Mouse (Mus musculus) WW6 (cell line): ENCODE results near the gene Bmt2.
A peak's percentile ranks its signal among the peaks of the same experiment; 100 is the strongest.

Experiments
- DNase-seq: peaks from one replicate; pipeline ENCODE4 v3.0.0-alpha.2; 2013; ENCODE audit warnings: low read depth, low spot score

Gene Bmt2

DNA sequence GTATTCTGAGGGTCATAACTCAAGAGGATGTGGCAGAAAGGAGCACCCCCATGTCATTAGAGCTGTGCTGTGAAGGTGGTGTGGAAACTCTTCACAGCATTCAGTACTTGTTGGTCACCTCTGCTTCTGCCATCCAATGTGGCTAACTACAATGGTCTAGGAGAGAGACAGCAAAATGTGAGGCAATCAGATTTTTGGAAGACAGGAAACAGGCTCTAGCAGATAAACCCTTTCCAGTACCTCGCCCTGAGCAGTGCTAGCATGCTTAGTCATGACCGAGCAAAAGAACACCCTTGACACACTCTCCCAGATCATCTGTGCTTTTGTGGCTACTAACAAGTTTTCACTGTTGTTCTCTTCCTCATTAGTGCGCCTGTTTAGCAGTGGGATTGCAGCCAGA, 60.7 kb downstream of the Bmt2 start:
- no peak for DNase-seq

DNA sequence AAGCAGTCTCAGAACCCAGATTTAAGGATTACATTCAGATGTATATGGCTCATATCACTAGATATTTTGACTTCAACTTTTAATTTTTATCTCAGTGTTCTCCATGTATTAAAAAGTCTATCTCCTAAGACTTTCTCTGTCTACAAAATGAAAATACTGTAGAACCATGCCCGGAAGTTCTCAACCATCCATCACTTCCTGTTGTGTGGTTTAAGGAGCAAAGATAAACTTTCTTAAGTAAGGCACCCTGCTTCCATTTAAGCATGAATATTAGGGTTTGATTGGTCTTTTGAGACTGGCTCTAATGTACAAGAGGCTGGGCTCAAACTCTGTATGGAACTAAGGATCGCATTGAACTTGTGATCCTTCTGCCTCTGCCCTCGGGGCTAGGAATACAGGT, 63.2 kb downstream of the Bmt2 start:
- no peak for DNase-seq

DNA sequence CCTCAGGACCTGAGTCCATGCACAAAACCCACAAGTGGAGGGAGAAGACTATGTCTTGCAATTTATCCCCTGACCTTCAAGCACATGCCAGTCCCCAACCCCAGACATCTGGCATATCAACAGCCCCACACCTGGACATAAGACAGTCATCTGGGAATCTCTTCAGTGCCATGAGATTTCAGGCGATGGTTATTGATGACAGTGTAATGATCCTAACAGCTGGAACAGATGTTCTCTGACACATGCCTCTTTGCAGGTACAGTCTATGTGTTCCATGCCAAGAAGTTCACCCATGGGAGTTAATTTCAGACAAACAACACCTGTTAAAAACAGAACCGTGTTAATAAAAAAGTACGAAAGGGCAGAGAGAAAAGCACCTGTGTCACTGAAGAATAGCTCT, 64.1 kb downstream of the Bmt2 start:
- DNase-seq = no peak

DNA sequence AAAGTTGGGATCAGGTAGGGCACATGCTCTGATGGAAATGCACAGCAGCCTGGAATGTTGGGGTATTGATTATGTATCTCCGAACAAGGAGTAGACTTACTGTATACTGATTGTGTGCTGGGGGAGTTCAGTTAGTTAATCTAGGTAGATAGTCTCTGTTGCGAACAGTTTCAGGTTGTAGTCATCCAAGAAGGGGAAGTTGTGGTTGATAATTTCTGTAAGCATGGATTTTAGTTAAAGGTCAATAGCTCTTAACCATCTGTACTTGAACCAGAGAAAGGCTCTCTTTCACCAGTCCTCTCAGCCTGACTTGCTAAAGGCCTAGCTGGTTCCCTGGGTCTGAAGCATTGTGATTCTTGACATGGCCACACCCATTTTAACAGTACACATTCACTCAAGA, 66.9 kb downstream of the Bmt2 start:
- no peak for DNase-seq

DNA sequence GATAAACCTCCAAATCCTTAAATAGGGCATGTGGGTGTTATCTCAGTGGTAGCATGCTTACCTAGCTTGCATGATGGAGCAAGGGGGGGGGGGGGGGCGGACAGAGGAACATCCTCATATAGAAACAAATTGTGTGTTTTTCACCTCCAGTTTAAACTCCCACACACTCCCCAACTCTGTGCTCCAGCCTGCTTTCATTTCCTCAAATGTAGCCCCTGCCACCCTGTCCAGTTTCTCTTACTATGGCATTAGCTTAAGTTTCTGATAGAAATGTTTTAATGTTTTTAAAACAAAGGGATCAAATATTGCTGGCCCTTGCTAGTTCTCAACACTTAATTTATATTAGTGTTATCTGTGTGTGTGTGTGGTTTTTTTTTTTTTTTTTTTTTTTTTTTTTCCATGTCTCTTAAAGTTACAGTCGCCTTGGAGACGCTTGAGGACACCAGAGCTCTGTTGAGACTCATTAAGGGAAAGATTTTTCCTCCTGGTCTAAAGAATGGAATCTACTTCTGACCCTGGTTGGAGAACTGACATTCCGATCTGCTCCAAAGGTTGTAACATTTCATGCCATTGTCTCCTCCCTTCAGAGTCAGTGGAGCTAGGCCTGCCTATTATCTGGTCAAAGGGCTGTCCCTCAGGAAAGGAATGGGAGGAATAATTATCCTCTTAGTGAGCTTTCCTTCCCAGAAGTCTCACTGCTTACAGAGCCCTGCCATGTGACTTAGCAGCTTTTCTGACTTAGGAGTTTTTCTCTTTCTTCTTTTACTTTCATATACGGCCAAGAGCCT, 68.2 kb downstream of the Bmt2 start:
- DNase-seq = no peak

GRCm38 (mm10) chr6:13607621-13608493, 69.9 kb downstream of the Bmt2 start, which contains the start of gene Tmem168:
Tmem168 (minus strand) TSS chr6:13608100.
- peak; percentile 59 for DNase-seq

- DNase-seq = no peak
Observed at GRCm38 (mm10) chr6:13606921-13607620, 70.7 kb downstream of the Bmt2 start.

DNA sequence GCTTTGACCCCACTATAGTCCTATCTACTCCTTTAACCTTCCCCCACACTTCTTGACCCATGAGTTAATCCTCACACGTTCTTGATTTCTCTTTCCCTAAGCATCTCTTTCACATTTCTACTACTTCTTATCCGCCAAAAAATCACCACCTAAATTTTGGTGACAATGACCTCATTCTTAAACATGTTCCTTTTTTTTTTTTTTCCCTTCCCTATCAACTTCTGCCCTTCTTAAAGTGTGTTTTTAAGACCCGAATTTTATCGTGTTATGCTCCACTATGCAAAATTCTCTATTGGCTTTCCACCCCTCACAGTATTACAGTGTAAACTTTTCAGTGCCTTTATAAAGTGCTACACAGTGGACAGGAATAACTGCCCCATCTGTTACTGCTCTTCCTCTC, 71.4 kb downstream of the Bmt2 start:
- no peak for DNase-seq

DNA sequence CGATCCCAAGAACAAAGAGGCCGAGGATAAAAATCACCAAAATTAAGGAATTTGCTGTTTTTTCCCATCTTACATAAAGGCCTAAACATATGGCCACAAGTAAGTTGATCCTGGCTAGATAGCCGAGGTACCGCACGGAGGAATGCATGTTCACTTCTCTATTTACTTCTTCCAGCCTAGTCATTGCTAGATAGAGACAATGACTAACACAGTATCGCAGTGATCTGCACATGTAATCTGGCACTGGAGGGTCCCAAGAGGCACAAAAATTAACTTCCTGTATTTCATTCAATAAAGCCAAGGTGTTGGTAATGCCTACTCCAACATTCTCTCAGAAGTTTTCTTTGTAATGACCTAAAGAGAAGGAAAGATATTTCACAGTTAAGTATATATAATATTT, 74.6 kb downstream of the Bmt2 start:
- no peak for DNase-seq

DNA sequence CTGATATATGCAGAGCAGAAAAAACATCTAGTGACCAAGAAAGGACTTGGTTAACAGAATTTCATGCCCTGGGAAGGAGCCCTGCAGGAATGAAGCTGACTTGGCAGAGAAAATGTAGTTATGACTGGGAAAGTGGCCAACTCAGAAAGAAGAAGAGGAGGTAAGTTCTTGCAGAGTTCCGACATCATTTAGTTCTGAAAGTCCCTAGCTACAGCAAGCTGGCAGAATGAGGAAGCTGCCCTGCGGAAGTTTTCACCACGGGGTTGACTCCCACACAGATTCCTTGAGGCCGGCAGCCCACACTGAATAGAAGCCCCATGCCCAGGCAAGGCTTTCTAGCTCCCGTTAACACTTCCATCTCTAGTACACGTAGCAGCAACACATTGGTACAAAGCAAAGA, 76.2 kb downstream of the Bmt2 start:
- no peak for DNase-seq

DNA sequence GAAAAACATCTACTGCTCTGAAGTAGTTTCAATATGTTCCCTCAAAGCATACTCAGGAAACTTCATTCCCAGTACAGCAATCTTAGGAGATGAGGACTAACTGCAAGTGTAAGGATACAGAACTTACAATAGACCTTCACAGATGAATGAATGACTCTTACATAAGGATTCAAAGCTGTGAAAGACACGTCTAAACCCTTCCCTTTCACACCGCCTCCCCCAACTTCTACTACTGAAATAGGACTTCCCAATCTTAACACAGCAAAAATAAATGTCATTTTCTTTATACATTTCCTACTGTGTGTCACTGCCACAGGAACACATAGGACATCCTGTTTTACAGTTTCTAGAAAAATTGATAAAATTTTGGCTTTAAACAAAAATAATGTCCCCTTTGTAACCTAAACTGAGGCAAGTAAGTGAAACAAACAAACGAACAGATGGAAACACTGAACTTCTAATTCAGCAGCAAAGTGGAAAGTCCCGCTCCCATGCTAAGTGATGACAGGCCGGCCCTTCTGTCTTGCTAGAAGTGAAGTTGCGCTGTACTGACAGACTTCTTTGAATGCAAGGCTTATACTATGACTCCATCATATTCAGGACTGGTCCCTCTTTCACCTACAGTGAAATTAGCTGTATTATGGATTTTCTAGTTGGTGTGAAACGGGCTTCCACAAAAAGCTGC, 79.4 kb downstream of the Bmt2 start:
- no peak for DNase-seq

DNA sequence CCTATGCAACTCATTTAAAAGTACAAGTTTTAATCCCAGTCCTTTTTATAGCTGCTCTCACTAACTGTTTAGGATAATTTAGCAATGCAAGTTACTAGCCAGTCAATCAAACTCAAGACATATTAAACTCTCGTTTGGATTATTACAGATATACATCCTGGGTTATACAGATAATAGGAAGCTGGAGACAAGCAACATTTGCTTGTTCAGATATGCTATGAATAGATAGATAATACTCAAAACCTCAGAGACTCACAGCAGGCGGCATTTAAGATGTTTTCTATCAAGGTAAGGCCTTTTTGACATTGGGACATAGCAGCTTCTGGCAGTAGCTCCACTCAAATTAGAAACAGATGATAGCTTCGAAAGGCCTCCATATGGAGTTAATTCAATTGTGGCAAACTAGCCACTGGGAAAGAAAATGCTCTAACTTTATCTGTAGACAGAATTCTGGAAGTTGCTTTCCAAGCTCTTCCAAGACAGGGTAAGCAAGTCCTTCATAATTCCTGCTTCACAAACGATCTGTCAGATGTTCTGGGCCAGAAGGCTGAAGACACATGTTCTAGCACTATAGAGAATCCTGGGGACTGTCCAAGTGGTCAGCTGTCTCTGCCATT, 84.9 kb downstream of the Bmt2 start:
- DNase-seq = no peak

DNA sequence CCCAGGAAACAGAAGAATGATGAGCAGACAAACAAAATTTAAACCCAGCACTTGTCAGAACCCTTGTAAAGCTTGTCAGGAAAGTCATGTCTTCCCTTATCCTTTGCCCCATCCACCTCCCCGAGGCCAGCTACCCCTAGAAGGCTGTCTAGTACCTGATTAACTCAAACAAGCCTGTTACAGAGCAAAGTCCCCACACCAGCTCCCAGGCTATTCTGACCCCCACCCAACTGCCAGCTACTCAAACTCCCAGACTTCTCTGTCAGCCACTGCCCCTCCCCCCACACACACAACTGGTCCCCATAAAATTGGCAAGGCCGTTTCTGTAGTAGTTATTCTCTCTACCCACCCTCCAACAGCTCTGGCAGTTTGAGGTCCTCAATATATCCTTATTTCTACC, 91.2 kb downstream of the Bmt2 start:
- no peak for DNase-seq

- no peak for DNase-seq
Observed at GRCm38 (mm10) chr6:13586154-13586553, 91.6 kb downstream of the Bmt2 start.

- DNase-seq = no peak
Observed at GRCm38 (mm10) chr6:13584788-13585187, 93.0 kb downstream of the Bmt2 start.

GRCm38 (mm10) chr6:13582075-13582474, 95.7 kb downstream of the Bmt2 start:
- no peak for DNase-seq
